Mouse (Mus musculus) limb, embryonic 13.5 days (tissue): ENCODE results near the gene Rexo1. TPM values are rescaled to one million over a fixed set of nuclear protein-coding genes. Genes with fewer than 3 reads are reported as not detected.

ENCODE experiments used
- microRNA-seq: library from miRNA; unstranded; fragments of <30 nt; microRNA quantifications from one replicate; pipeline ENCODE4, GENCODE M21; 2016
- polyA plus RNA-seq: library from polyadenylated mRNA; unstranded; fragments of >200 nt; fragmentation: Nextera tagmentation; extraction: Ambion mirVana; gene quantifications from 2 replicates; pipeline ENCODE4 v1.2.1, GENCODE M21; 2015

The Rexo1 gene
- polyA plus RNA-seq, 1 experiment from 2014 or later: 28.7 TPM

Small RNAs within 50 kb of the gene (microRNA-seq; reads per million reads assigned to microRNA genes)
- not detected for gene Mir6912

Other genes with a start within 250 kb of the Rexo1 start
- gene 2310011J03Rik, start 241.0 kb downstream of the Rexo1 start, polyA plus RNA-seq: 50.7 and 51.2 TPM in 2 replicates
- 4.8 and 6.5 TPM in 2 replicates for gene Pcsk4, start 232.1 kb downstream of the Rexo1 start, polyA plus RNA-seq
- 6.1 and 6.3 TPM in 2 replicates for gene Reep6, start 231.6 kb downstream of the Rexo1 start, polyA plus RNA-seq
- 2.0 and 2.4 TPM in 2 replicates for gene Adamtsl5, start 213.1 kb downstream of the Rexo1 start, polyA plus RNA-seq
- gene Plk5, start 205.1 kb downstream of the Rexo1 start, polyA plus RNA-seq: 1.2 and 2.2 TPM in 2 replicates
- 9.2 and 9.5 TPM in 2 replicates for gene Mex3d, start 173.9 kb downstream of the Rexo1 start, polyA plus RNA-seq
- gene Mbd3, start 162.0 kb downstream of the Rexo1 start, polyA plus RNA-seq: 276 and 288 TPM in 2 replicates
- 443 and 459 TPM in 2 replicates for gene Uqcr11, start 154.7 kb downstream of the Rexo1 start, polyA plus RNA-seq
- 153 and 157 TPM in 2 replicates for gene Tcf3, start 127.9 kb downstream of the Rexo1 start, polyA plus RNA-seq
- not detected in 2 replicates for gene Onecut3, start 66.7 kb downstream of the Rexo1 start, polyA plus RNA-seq
- 0.29 and 0.33 TPM in 2 replicates for gene Atp8b3, start 22.4 kb downstream of the Rexo1 start, polyA plus RNA-seq
- gene Klf16, start 15.8 kb upstream of the Rexo1 start, polyA plus RNA-seq: 9.3 and 10.0 TPM in 2 replicates
- gene Abhd17a, start 28.8 kb upstream of the Rexo1 start, polyA plus RNA-seq: 80.9 and 83.0 TPM in 2 replicates
- gene Scamp4, start 41.3 kb upstream of the Rexo1 start, polyA plus RNA-seq: 83.9 and 92.0 TPM in 2 replicates
- gene Adat3, start 41.3 kb upstream of the Rexo1 start, polyA plus RNA-seq: 7.6 and 8.8 TPM in 2 replicates
- 3.7 and 5.6 TPM in 2 replicates for gene Gm49322, start 44.5 kb upstream of the Rexo1 start, polyA plus RNA-seq
- 148 and 159 TPM in 2 replicates for gene Csnk1g2, start 61.3 kb upstream of the Rexo1 start, polyA plus RNA-seq
- 77.8 and 83.5 TPM in 2 replicates for gene Btbd2, start 95.5 kb upstream of the Rexo1 start, polyA plus RNA-seq
- 86.1 and 87.8 TPM in 2 replicates for gene Mknk2, start 116.6 kb upstream of the Rexo1 start, polyA plus RNA-seq
- 55.3 and 55.7 TPM in 2 replicates for gene Mob3a, start 140.4 kb upstream of the Rexo1 start, polyA plus RNA-seq
- gene Izumo4, start 140.6 kb upstream of the Rexo1 start, polyA plus RNA-seq: 24.2 and 25.6 TPM in 2 replicates
- 74.5 and 80.0 TPM in 2 replicates for gene Ap3d1, start 180.7 kb upstream of the Rexo1 start, polyA plus RNA-seq
- 19.2 and 20.2 TPM in 2 replicates for gene Dot1l, start 193.6 kb upstream of the Rexo1 start, polyA plus RNA-seq
- 73.0 and 77.4 TPM in 2 replicates for gene Sf3a2, start 236.6 kb upstream of the Rexo1 start, polyA plus RNA-seq
- gene Plekhj1, start 237.1 kb upstream of the Rexo1 start, polyA plus RNA-seq: 127 and 128 TPM in 2 replicates
- gene Amh, start 243.7 kb upstream of the Rexo1 start, polyA plus RNA-seq: not detected in 2 replicates